Mouse (Mus musculus): ENCODE measurements around the gene Tsr1. TPM values are rescaled to one million over a fixed set of nuclear protein-coding genes. Genes with fewer than 3 reads are reported as not detected.

Tsr1 gene
- polyA plus RNA-seq (2015; fragmentation: Nextera tagmentation; extraction: Ambion mirVana), result 32.3 and 34.3 TPM in 2 replicates

- H3K36me3 ChIP-seq (ENCODE audit: control insufficient read depth, insufficient read depth, low read length), result peaks cover 25% of the 10 kb centered on the region
- under 1% methylated on average over 54 of the region's 54 CpGs for WGBS
- H3K4me2 ChIP-seq (ENCODE audit: low read depth, low read length), result peak within 1 kb of the TSS; percentile 96
- peak within 1 kb of the TSS; percentile 87 for H3K27ac ChIP-seq (ENCODE audit: low read length)
- H3K9ac ChIP-seq (ENCODE audit: low read length), result peak within 1 kb of the TSS; percentile 80
- H3K9me3 ChIP-seq (ENCODE audit: control insufficient read depth, low read length), result no peaks in the 10 kb centered on the region
- peak within 1 kb of the TSS; percentile 91 for H3K4me3 ChIP-seq (ENCODE audit: low read length)
- ATAC-seq (ENCODE audit: low read depth), result peak; percentile 88
- H3K27me3 ChIP-seq (ENCODE audit: control insufficient read depth, insufficient read depth, low read depth, low read length), result no peaks in the 10 kb centered on the region
- H3K4me1 ChIP-seq (replicated peaks; ENCODE audit: control insufficient read depth, insufficient read depth, low read length), result peaks cover 3% of the 10 kb centered on the region
Observed at GRCm38 (mm10) chr11:74897678-74898516, at the start of gene Tsr1. Gene Tsr1, plus strand, starts transcription at chr11:74898071.

- Histone ChIP-seq H3K4me1 (replicated peaks; ENCODE audit: control insufficient read depth, insufficient read depth, low read length) (peaks cover 11% of the 10 kb centered on the region), H3K4me3 (ENCODE audit: low read length) (no peak overlapping the region), H3K4me2 (ENCODE audit: low read depth, low read length) (no peak overlapping the region), H3K27ac (ENCODE audit: low read length) (no peak overlapping the region), H3K27me3 (ENCODE audit: control insufficient read depth, insufficient read depth, low read depth, low read length) (no peaks in the 10 kb centered on the region), H3K9ac (ENCODE audit: low read length) (no peak overlapping the region), H3K9me3 (ENCODE audit: control insufficient read depth, low read length) (no peaks in the 10 kb centered on the region), H3K36me3 (ENCODE audit: control insufficient read depth, insufficient read depth, low read length) (no peaks in the 10 kb centered on the region)
- no peak for ATAC-seq (ENCODE audit: low read depth)
- 81% methylated on average over 14 of the region's 14 CpGs for WGBS
Observed at GRCm38 (mm10) chr11:74850998-74851661, 46.7 kb upstream of the Tsr1 start.

GRCm38 (mm10) chr11:74857756-74858155 is 40.1 kb upstream of the Tsr1 start:
- H3K4me3 ChIP-seq (ENCODE audit: low read length), result no peak overlapping the region
- H3K4me1 ChIP-seq (replicated peaks; ENCODE audit: control insufficient read depth, insufficient read depth, low read length), result no peaks in the 10 kb centered on the region
- no peak overlapping the region for H3K4me2 ChIP-seq (ENCODE audit: low read depth, low read length)
- WGBS, result 84% methylated on average over 9 of the region's 9 CpGs
- no peaks in the 10 kb centered on the region for H3K36me3 ChIP-seq (ENCODE audit: control insufficient read depth, insufficient read depth, low read length)
- ATAC-seq (ENCODE audit: low read depth), result no peak
- H3K9ac ChIP-seq (ENCODE audit: low read length), result no peak overlapping the region
- H3K27ac ChIP-seq (ENCODE audit: low read length), result no peak overlapping the region
- H3K27me3 ChIP-seq (ENCODE audit: control insufficient read depth, insufficient read depth, low read depth, low read length), result no peaks in the 10 kb centered on the region
- H3K9me3 ChIP-seq (ENCODE audit: control insufficient read depth, low read length), result no peaks in the 10 kb centered on the region

- Histone ChIP-seq H3K9ac (ENCODE audit: low read length) (no peak overlapping the region), H3K4me3 (ENCODE audit: low read length) (no peak overlapping the region), H3K4me1 (replicated peaks; ENCODE audit: control insufficient read depth, insufficient read depth, low read length) (peaks cover 6% of the 10 kb centered on the region), H3K27me3 (ENCODE audit: control insufficient read depth, insufficient read depth, low read depth, low read length) (no peaks in the 10 kb centered on the region), H3K4me2 (ENCODE audit: low read depth, low read length) (no peak overlapping the region), H3K36me3 (ENCODE audit: control insufficient read depth, insufficient read depth, low read length) (no peaks in the 10 kb centered on the region), H3K27ac (ENCODE audit: low read length) (no peak overlapping the region), H3K9me3 (ENCODE audit: control insufficient read depth, low read length) (no peaks in the 10 kb centered on the region)
- WGBS, result 71% methylated on average over 5 of the region's 5 CpGs
- no peak for ATAC-seq (ENCODE audit: low read depth)
Observed at GRCm38 (mm10) chr11:74862129-74862528, 35.7 kb upstream of the Tsr1 start.

GRCm38 (mm10) chr11:74863471-74863870 is 34.4 kb upstream of the Tsr1 start:
- no peak overlapping the region for H3K4me2 ChIP-seq (ENCODE audit: low read depth, low read length)
- H3K36me3 ChIP-seq (ENCODE audit: control insufficient read depth, insufficient read depth, low read length), result no peaks in the 10 kb centered on the region
- no peak overlapping the region for H3K4me3 ChIP-seq (ENCODE audit: low read length)
- H3K27ac ChIP-seq (ENCODE audit: low read length), result no peak overlapping the region
- H3K9ac ChIP-seq (ENCODE audit: low read length), result no peak overlapping the region
- 19% methylated on average over 10 of the region's 11 CpGs for WGBS
- no peaks in the 10 kb centered on the region for H3K9me3 ChIP-seq (ENCODE audit: control insufficient read depth, low read length)
- no peaks in the 10 kb centered on the region for H3K27me3 ChIP-seq (ENCODE audit: control insufficient read depth, insufficient read depth, low read depth, low read length)
- H3K4me1 ChIP-seq (replicated peaks; ENCODE audit: control insufficient read depth, insufficient read depth, low read length), result peaks cover 6% of the 10 kb centered on the region
- ATAC-seq (ENCODE audit: low read depth), result peak; percentile 37; the same call in 1 of the 2 replicates

GRCm38 (mm10) chr11:74864421-74864820 is 33.5 kb upstream of the Tsr1 start:
- Histone ChIP-seq H3K27me3 (ENCODE audit: control insufficient read depth, insufficient read depth, low read depth, low read length) (no peaks in the 10 kb centered on the region), H3K9me3 (ENCODE audit: control insufficient read depth, low read length) (no peaks in the 10 kb centered on the region), H3K36me3 (ENCODE audit: control insufficient read depth, insufficient read depth, low read length) (no peaks in the 10 kb centered on the region), H3K4me3 (ENCODE audit: low read length) (no peak overlapping the region), H3K27ac (ENCODE audit: low read length) (no peak overlapping the region), H3K9ac (ENCODE audit: low read length) (no peak overlapping the region), H3K4me2 (ENCODE audit: low read depth, low read length) (no peak overlapping the region), H3K4me1 (replicated peaks; ENCODE audit: control insufficient read depth, insufficient read depth, low read length) (peaks cover 6% of the 10 kb centered on the region)
- 78% methylated on average over 9 of the region's 9 CpGs for WGBS
- no peak for ATAC-seq (ENCODE audit: low read depth)

- no peak overlapping the region for H3K4me3 ChIP-seq (ENCODE audit: low read length)
- H3K9ac ChIP-seq (ENCODE audit: low read length), result no peak overlapping the region
- no peaks in the 10 kb centered on the region for H3K27me3 ChIP-seq (ENCODE audit: control insufficient read depth, insufficient read depth, low read depth, low read length)
- no peaks in the 10 kb centered on the region for H3K9me3 ChIP-seq (ENCODE audit: control insufficient read depth, low read length)
- no peak overlapping the region for H3K27ac ChIP-seq (ENCODE audit: low read length)
- H3K36me3 ChIP-seq (ENCODE audit: control insufficient read depth, insufficient read depth, low read length), result no peaks in the 10 kb centered on the region
- H3K4me2 ChIP-seq (ENCODE audit: low read depth, low read length), result no peak overlapping the region
- 84% methylated on average over 9 of the region's 9 CpGs for WGBS
- no peak for ATAC-seq (ENCODE audit: low read depth)
- peaks cover 6% of the 10 kb centered on the region for H3K4me1 ChIP-seq (replicated peaks; ENCODE audit: control insufficient read depth, insufficient read depth, low read length)
Observed at GRCm38 (mm10) chr11:74865252-74865651, 32.6 kb upstream of the Tsr1 start.

- no peak overlapping the region; the same call in 1 of the 2 replicates for H3K27ac ChIP-seq (ENCODE audit: low read length)
- H3K9ac ChIP-seq (ENCODE audit: low read length), result no peak overlapping the region
- H3K27me3 ChIP-seq (ENCODE audit: control insufficient read depth, insufficient read depth, low read depth, low read length), result no peaks in the 10 kb centered on the region
- no peak overlapping the region for H3K4me3 ChIP-seq (ENCODE audit: low read length)
- peak; percentile 72 for ATAC-seq (ENCODE audit: low read depth)
- no peak overlapping the region for H3K4me2 ChIP-seq (ENCODE audit: low read depth, low read length)
- WGBS, result 75% methylated on average over 4 of the region's 4 CpGs
- H3K9me3 ChIP-seq (ENCODE audit: control insufficient read depth, low read length), result no peaks in the 10 kb centered on the region
- H3K4me1 ChIP-seq (replicated peaks; ENCODE audit: control insufficient read depth, insufficient read depth, low read length), result peaks cover 6% of the 10 kb centered on the region
- H3K36me3 ChIP-seq (ENCODE audit: control insufficient read depth, insufficient read depth, low read length), result no peaks in the 10 kb centered on the region
Observed at GRCm38 (mm10) chr11:74866640-74867039, 31.2 kb upstream of the Tsr1 start.

GRCm38 (mm10) chr11:74867181-74867580 is 30.7 kb upstream of the Tsr1 start:
- no peak overlapping the region for H3K4me2 ChIP-seq (ENCODE audit: low read depth, low read length)
- no peaks in the 10 kb centered on the region for H3K27me3 ChIP-seq (ENCODE audit: control insufficient read depth, insufficient read depth, low read depth, low read length)
- no peak for ATAC-seq (ENCODE audit: low read depth)
- no peaks in the 10 kb centered on the region for H3K9me3 ChIP-seq (ENCODE audit: control insufficient read depth, low read length)
- WGBS, result 87% methylated on average over 2 of the region's 2 CpGs
- H3K4me3 ChIP-seq (ENCODE audit: low read length), result no peak overlapping the region
- peaks cover 6% of the 10 kb centered on the region for H3K4me1 ChIP-seq (replicated peaks; ENCODE audit: control insufficient read depth, insufficient read depth, low read length)
- no peak overlapping the region for H3K27ac ChIP-seq (ENCODE audit: low read length)
- H3K36me3 ChIP-seq (ENCODE audit: control insufficient read depth, insufficient read depth, low read length), result no peaks in the 10 kb centered on the region
- no peak overlapping the region for H3K9ac ChIP-seq (ENCODE audit: low read length)
